Mouse (Mus musculus) ES-Bruce4 (cell line): Measurements from ENCODE around the gene Mark3.

ENCODE experiments used
- CTCF ChIP-seq: IDR thresholded peaks from one replicate; pipeline ENCODE4 v1.8.1; 2011; ENCODE audit warnings: low read depth, low read length
- EP300 ChIP-seq: IDR thresholded peaks from 2 replicates; pipeline ENCODE4 v1.6.1; 2011; ENCODE audit warnings: low read depth, low read length; ENCODE audit not compliant: insufficient read depth
- POLR2A ChIP-seq: IDR thresholded peaks from one replicate; pipeline ENCODE4 v1.8.1; 2011; ENCODE audit warnings: low read length; ENCODE audit not compliant: insufficient read depth

DNA sequence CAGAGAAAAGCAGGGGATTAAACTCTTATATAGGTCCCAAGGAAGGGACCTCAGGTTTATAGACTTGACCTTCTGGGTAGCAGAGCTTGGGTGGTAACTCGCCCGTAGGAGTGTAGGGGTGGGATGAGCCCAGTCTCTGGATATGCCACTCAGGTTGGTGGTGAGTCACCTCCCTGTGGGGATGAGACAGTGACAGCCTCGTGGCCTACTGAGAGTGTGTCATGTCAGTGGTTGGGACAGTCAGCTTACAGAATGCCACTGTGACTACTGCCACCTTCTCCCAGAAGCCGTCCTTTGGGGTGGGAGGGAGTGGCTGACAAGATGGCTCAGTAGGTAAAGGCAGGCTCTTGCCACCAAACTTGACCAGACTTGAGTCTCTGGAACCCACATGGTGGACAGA lies 112.1 kb downstream of the Mark3 start:
- no peak for TF ChIP-seq CTCF
- TF ChIP-seq POLR2A = no peak
- no peak for TF ChIP-seq EP300
